Mouse (Mus musculus): ENCODE data around the gene Zfp51. TPM values are rescaled to one million over a fixed set of nuclear protein-coding genes. Genes with fewer than 3 reads are reported as not detected.
"Not testable (repeated sequence)": the region's sequence is repeated elsewhere in the genome, so short reads cannot be mapped to it uniquely, and the experiment has no call there.

Gene Zfp51
- 0.56 and 0.63 TPM in 2 replicates for polyA plus RNA-seq (2012; rRNA removed)

GRCm38 (mm10) chr17:21450138-21450704 is at the start of gene Zfp51:
Gene Zfp51 (plus strand): TSS chr17:21450374.
- Histone ChIP-seq H3K36me3 (ENCODE audit: control insufficient read depth, insufficient read depth, low read length) (peaks cover 7% of the 10 kb centered on the region), H3K27me3 (ENCODE audit: control insufficient read depth, insufficient read depth, low read length) (no peaks in the 10 kb centered on the region), H3K27ac (ENCODE audit: insufficient read depth, low read length) (peak within 1 kb of the TSS; percentile 95), H3K4me3 (ENCODE audit: extremely low read depth, insufficient read depth, insufficient read length) (peak within 1 kb of the TSS; percentile 78), H3K4me1 (ENCODE audit: control insufficient read depth, insufficient read depth, insufficient read length) (no peaks in the 10 kb centered on the region; the same call in 1 of the 2 replicates)
- peak; percentile 83 for TF ChIP-seq POLR2A (IDR thresholded peaks at IDR 0.05; ENCODE audit: low read depth, low read length)
- no peak for TF ChIP-seq CTCF (IDR thresholded peaks at IDR 0.05; ENCODE audit: extremely low read depth, insufficient read depth, insufficient read length, insufficient replicate concordance)
- DNase-seq (ENCODE audit: low read depth in 1 of 2, low spot score in 2 of 2): peak; percentile 91 to 93
- WGBS: under 1% methylated on average over 26 of the region's 26 CpGs

GRCm38 (mm10) chr17:21422664-21423599 is 27.2 kb upstream of the Zfp51 start, which contains the start of gene Zfp54:
Gene Zfp54 (plus strand): TSS chr17:21423227.
- no peak for TF ChIP-seq CTCF (IDR thresholded peaks at IDR 0.05; ENCODE audit: extremely low read depth, insufficient read depth, insufficient read length, insufficient replicate concordance)
- peak; percentile 16; the same call in 1 of the 2 replicates for TF ChIP-seq POLR2A (IDR thresholded peaks at IDR 0.05; ENCODE audit: low read depth, low read length)
- H3K27me3 ChIP-seq (ENCODE audit: control insufficient read depth, insufficient read depth, low read length): no peaks in the 10 kb centered on the region
- H3K36me3 ChIP-seq (ENCODE audit: control insufficient read depth, insufficient read depth, low read length): no peaks in the 10 kb centered on the region
- peak within 1 kb of the TSS; percentile 67 for H3K27ac ChIP-seq (ENCODE audit: insufficient read depth, low read length)
- peak; percentile 54 to 69 for DNase-seq (ENCODE audit: low read depth in 1 of 2, low spot score in 2 of 2)
- H3K4me3 ChIP-seq (ENCODE audit: extremely low read depth, insufficient read depth, insufficient read length): peak within 1 kb of the TSS; percentile 62
- H3K4me1 ChIP-seq (ENCODE audit: control insufficient read depth, insufficient read depth, insufficient read length): peaks cover 3% of the 10 kb centered on the region; the same call in 1 of the 2 replicates
- WGBS: 1% methylated on average over 22 of the region's 22 CpGs

GRCm38 (mm10) chr17:21438806-21439400 is 11.3 kb upstream of the Zfp51 start:
- H3K27me3 ChIP-seq (ENCODE audit: control insufficient read depth, insufficient read depth, low read length); H3K36me3 ChIP-seq (ENCODE audit: control insufficient read depth, insufficient read depth, low read length); H3K27ac ChIP-seq (ENCODE audit: insufficient read depth, low read length); H3K4me3 ChIP-seq (ENCODE audit: extremely low read depth, insufficient read depth, insufficient read length); H3K4me1 ChIP-seq (ENCODE audit: control insufficient read depth, insufficient read depth, insufficient read length); DNase-seq (ENCODE audit: low read depth in 1 of 2, low spot score in 2 of 2): not testable (repeated sequence)
- WGBS: 85% methylated on average over 9 of the region's 9 CpGs

GRCm38 (mm10) chr17:21449669-21450068 is 505 bp upstream of the Zfp51 start:
- Histone ChIP-seq H3K36me3 (ENCODE audit: control insufficient read depth, insufficient read depth, low read length) (peaks cover 7% of the 10 kb centered on the region), H3K4me3 (ENCODE audit: extremely low read depth, insufficient read depth, insufficient read length) (peak overlapping the region; percentile 52), H3K4me1 (ENCODE audit: control insufficient read depth, insufficient read depth, insufficient read length) (no peaks in the 10 kb centered on the region; the same call in 1 of the 2 replicates), H3K27me3 (ENCODE audit: control insufficient read depth, insufficient read depth, low read length) (no peaks in the 10 kb centered on the region), H3K27ac (ENCODE audit: insufficient read depth, low read length) (peak overlapping the region; percentile 81)
- WGBS: under 1% methylated on average over 3 of the region's 3 CpGs
- TF ChIP-seq POLR2A (IDR thresholded peaks at IDR 0.05; ENCODE audit: low read depth, low read length): no peak
- peak; percentile 20; the same call in 1 of the 2 replicates for TF ChIP-seq CTCF (IDR thresholded peaks at IDR 0.05; ENCODE audit: extremely low read depth, insufficient read depth, insufficient read length, insufficient replicate concordance)
- peak; percentile 71 to 81 for DNase-seq (ENCODE audit: low read depth in 1 of 2, low spot score in 2 of 2)

GRCm38 (mm10) chr17:21463550-21463949 is 13.4 kb downstream of the Zfp51 start:
- WGBS: 48% methylated on average over 5 of the region's 5 CpGs
- Histone ChIP-seq H3K4me1 (ENCODE audit: control insufficient read depth, insufficient read depth, insufficient read length) (no peaks in the 10 kb centered on the region), H3K36me3 (ENCODE audit: control insufficient read depth, insufficient read depth, low read length) (peaks cover 12% of the 10 kb centered on the region), H3K4me3 (ENCODE audit: extremely low read depth, insufficient read depth, insufficient read length) (no peak overlapping the region), H3K27me3 (ENCODE audit: control insufficient read depth, insufficient read depth, low read length) (no peaks in the 10 kb centered on the region), H3K27ac (ENCODE audit: insufficient read depth, low read length) (no peak overlapping the region; the same call in 1 of the 2 replicates)
- TF ChIP-seq CTCF (IDR thresholded peaks at IDR 0.05; ENCODE audit: extremely low read depth, insufficient read depth, insufficient read length, insufficient replicate concordance) (no peak), POLR2A (IDR thresholded peaks at IDR 0.05; ENCODE audit: low read depth, low read length) (no peak)
- peak in 1 of 2 experiments; percentile 33 for DNase-seq (ENCODE audit: low read depth in 1 of 2, low spot score in 2 of 2)

- no peak for DNase-seq (ENCODE audit: low read depth in 1 of 2, low spot score in 2 of 2)
- H3K4me1 ChIP-seq (ENCODE audit: control insufficient read depth, insufficient read depth, insufficient read length): no peaks in the 10 kb centered on the region; the same call in 1 of the 2 replicates
- H3K36me3 ChIP-seq (ENCODE audit: control insufficient read depth, insufficient read depth, low read length): no peaks in the 10 kb centered on the region
- 61% methylated on average over 3 of the region's 3 CpGs for WGBS
- no peak overlapping the region for H3K27ac ChIP-seq (ENCODE audit: insufficient read depth, low read length)
- TF ChIP-seq POLR2A (IDR thresholded peaks at IDR 0.05; ENCODE audit: low read depth, low read length): no peak
- no peak for TF ChIP-seq CTCF (IDR thresholded peaks at IDR 0.05; ENCODE audit: extremely low read depth, insufficient read depth, insufficient read length, insufficient replicate concordance)
- no peak overlapping the region for H3K4me3 ChIP-seq (ENCODE audit: extremely low read depth, insufficient read depth, insufficient read length)
- no peaks in the 10 kb centered on the region for H3K27me3 ChIP-seq (ENCODE audit: control insufficient read depth, insufficient read depth, low read length)
These were observed 22.0 kb downstream of the Zfp51 start for GRCm38 (mm10) chr17:21472032-21472652.
